Mouse (Mus musculus) ES-E14 (cell line): Measurements from ENCODE around the gene Gramd1c. TPM values are rescaled to one million over a fixed set of nuclear protein-coding genes. Genes with fewer than 3 reads are reported as not detected.

Source experiments
- DNase-seq: peaks from one replicate; pipeline ENCODE4 v3.0.0-alpha.2; 2013; ENCODE audit warnings: low read depth, low spot score
- H3K27ac ChIP-seq: 2 replicates; pipeline ENCODE4 v1.5.1; 2012; ENCODE audit warnings: low read depth, mild to moderate bottlenecking, low read length, moderate library complexity, mixed read lengths; ENCODE audit not compliant: poor library complexity, insufficient read depth, severe bottlenecking
- H3K36me3 ChIP-seq: 2 replicates; pipeline ENCODE4 v1.6.1; 2012; ENCODE audit warnings: mild to moderate bottlenecking, low read length, moderate library complexity, mixed read lengths; ENCODE audit not compliant: control insufficient read depth, poor library complexity, insufficient read depth, severe bottlenecking
- H3K4me1 ChIP-seq, 2 experiments: fragments of 150-350 bp in 1 of 2; sonication (generic) in 1 of 2; 2 replicates each; pipeline ENCODE4 v1.6.1; 2012; ENCODE audit warnings: low read length in 2 of 2, mild to moderate bottlenecking in 1 of 2, mixed read lengths in 1 of 2; ENCODE audit not compliant: control insufficient read depth in 2 of 2, insufficient read depth in 2 of 2, poor library complexity in 1 of 2
- H3K4me3 ChIP-seq, 2 experiments: fragments of 150-350 bp in 1 of 2; sonication (generic) in 1 of 2; 2 replicates each; pipeline ENCODE4 v1.5.1; 2012; ENCODE audit warnings: low read length in 2 of 2, low read depth in 1 of 2, mild to moderate bottlenecking in 1 of 2, mixed read lengths in 1 of 2; ENCODE audit not compliant: insufficient read depth in 1 of 2, poor library complexity in 1 of 2, severe bottlenecking in 1 of 2
- H3K9ac ChIP-seq: 2 replicates; pipeline ENCODE4 v1.6.1; 2012; ENCODE audit warnings: low read depth, mild to moderate bottlenecking, low read length, mixed read lengths; ENCODE audit not compliant: poor library complexity, insufficient read depth, severe bottlenecking
- H3K9me3 ChIP-seq: fragments of 150-350 bp; sonication (generic); 2 replicates; pipeline ENCODE4 v1.6.1; 2012; ENCODE audit warnings: low read depth, mild to moderate bottlenecking, low read length; ENCODE audit not compliant: control insufficient read depth, insufficient read depth
- CHD2 ChIP-seq: IDR thresholded peaks from 2 replicates; pipeline ENCODE4 v1.6.1; 2014; ENCODE audit warnings: mild to moderate bottlenecking, low read depth, low read length, inconsistent platforms
- HCFC1 ChIP-seq: IDR thresholded peaks from 2 replicates; pipeline ENCODE4 v1.6.1; 2012; ENCODE audit warnings: low read length, inconsistent platforms, borderline replicate concordance; ENCODE audit not compliant: insufficient read depth
- MAFK ChIP-seq: IDR thresholded peaks from 2 replicates; pipeline ENCODE4 v1.6.1; 2014; ENCODE audit warnings: mild to moderate bottlenecking, low read depth, low read length, inconsistent platforms; ENCODE audit not compliant: insufficient read depth
- ZC3H11A ChIP-seq: IDR thresholded peaks from 2 replicates; pipeline ENCODE4 v1.6.1; 2012; ENCODE audit warnings: low read depth, mild to moderate bottlenecking, inconsistent platforms, low read length, borderline replicate concordance
- ZNF384 ChIP-seq: IDR thresholded peaks from 2 replicates; pipeline ENCODE4 v1.6.1; 2012; ENCODE audit warnings: low read depth, low read length, inconsistent platforms
- in situ Hi-C, 2 experiments: fragments of 600-800 bp; cut with MboI; formaldehyde crosslinking; loops; one replicate each; pipeline ENCODE4 v1.15.1; 2025; ENCODE audit warnings: low sequenced_read_pairs in 2 of 2, inconsistent platforms in 1 of 2; ENCODE audit not compliant: unreplicated experiment in 2 of 2
- total RNA-seq: library from RNA; depleted of rRNA; stranded (reverse); fragments of 300-350 nt; gene quantifications from 2 replicates; pipeline ENCODE4 v1.2.3, GENCODE M21; 2012

The Gramd1c gene
- total RNA-seq, 1 experiment: 0.94 TPM

DNA sequence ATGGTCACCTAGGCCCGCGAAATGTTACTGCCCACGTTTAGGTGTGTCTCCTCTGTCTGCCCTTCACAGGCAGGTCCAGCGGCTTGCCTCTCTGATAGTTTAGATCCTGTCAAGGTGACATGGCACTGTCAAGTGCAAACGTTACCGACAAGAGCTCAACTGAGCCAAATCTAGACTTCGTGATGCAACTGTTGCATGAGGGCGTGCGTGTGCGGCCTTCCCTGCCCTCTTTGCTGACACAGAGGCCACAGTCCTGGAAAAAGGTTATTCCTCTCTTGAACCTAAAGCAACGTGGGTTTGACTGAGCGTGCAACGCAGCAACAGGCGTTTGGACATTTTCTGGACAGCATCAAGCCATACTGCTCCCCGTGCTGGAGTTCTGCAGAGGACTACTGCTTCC lies 1.8 kb downstream of the Gramd1c start:
- no peak overlapping the region for H3K4me3 ChIP-seq
- in situ Hi-C loops: no loop called here
- H3K9ac ChIP-seq: no peak overlapping the region
- H3K4me1 ChIP-seq: peaks cover 0 to under 1% of the 10 kb centered on the region in 2 experiments; a peak in 2 of 4 replicates
- no peak for TF ChIP-seq ZNF384
- TF ChIP-seq CHD2: no peak
- TF ChIP-seq HCFC1: no peak
- TF ChIP-seq MAFK: no peak
- no peak for DNase-seq
- H3K27ac ChIP-seq: no peak overlapping the region
- no peaks in the 10 kb centered on the region for H3K9me3 ChIP-seq
- no peaks in the 10 kb centered on the region for H3K36me3 ChIP-seq

- Histone ChIP-seq H3K9ac (no peak overlapping the region), H3K36me3 (no peaks in the 10 kb centered on the region), H3K9me3 (no peaks in the 10 kb centered on the region), H3K27ac (no peak overlapping the region), H3K4me3 (no peak overlapping the region), H3K4me1 (peaks cover 0 to 2% of the 10 kb centered on the region in 2 experiments; a peak in 2 of 4 replicates)
- TF ChIP-seq MAFK (no peak), HCFC1 (no peak)
- in situ Hi-C loops: no loop called here
- DNase-seq: no peak
Measured at GRCm38 (mm10) chr16:44060604-44061286, 2.4 kb downstream of the Gramd1c start.

DNA sequence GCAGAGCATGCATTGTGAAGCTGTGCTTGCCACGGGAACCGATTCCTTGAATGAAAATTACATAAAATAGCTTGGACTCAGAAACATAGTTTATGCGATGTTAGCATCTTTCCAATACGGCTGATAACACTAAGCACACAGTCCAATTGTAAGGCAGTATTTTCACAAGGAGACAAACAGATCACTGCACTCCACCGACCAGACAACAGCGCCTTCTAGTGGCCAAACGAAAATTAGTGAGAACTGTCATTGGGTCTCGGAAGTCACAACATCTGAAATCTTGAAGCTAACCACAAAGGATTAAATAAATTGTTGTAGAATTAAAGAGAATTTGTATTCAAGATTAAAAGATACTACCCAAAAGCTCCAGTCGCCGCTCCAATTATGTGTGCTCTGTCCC lies 4.4 kb downstream of the Gramd1c start:
- no peaks in the 10 kb centered on the region for H3K36me3 ChIP-seq
- no peak overlapping the region for H3K9ac ChIP-seq
- no peak overlapping the region for H3K4me3 ChIP-seq
- no peaks in the 10 kb centered on the region for H3K9me3 ChIP-seq
- peaks cover 0 to 2% of the 10 kb centered on the region in 2 experiments; a peak in 2 of 4 replicates for H3K4me1 ChIP-seq
- in situ Hi-C loops: no loop called here
- DNase-seq: peak; percentile 54
- no peak for TF ChIP-seq HCFC1
- TF ChIP-seq ZNF384: no peak
- TF ChIP-seq ZC3H11A: no peak; the same call in 1 of the 2 replicates
- no peak for TF ChIP-seq CHD2
- TF ChIP-seq MAFK: no peak
- H3K27ac ChIP-seq: no peak overlapping the region

DNA sequence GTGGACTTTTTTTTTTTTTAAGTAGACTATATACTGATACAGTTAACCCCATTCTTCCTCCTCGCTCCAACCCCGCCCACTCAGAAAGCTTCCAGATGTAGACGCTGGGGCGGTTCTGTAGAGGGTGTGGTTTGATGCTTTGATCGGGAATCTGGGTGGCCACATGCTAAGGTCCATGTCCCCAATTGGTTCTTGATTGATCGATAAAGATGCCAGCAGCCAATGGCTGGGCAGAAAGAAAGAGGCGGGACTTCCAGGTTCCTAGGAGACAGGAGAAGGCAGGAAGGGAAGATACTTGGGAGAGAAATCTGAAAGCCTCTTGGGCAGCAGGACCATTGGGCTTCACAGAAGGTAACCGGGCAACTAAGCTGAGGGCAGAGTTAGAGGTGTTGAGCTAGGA lies 7.4 kb downstream of the Gramd1c start:
- H3K4me1 ChIP-seq: peaks cover 0 to 2% of the 10 kb centered on the region in 2 experiments; a peak in 2 of 4 replicates
- peak; percentile 80 for DNase-seq
- H3K27ac ChIP-seq: no peak overlapping the region
- no peaks in the 10 kb centered on the region for H3K36me3 ChIP-seq
- H3K9me3 ChIP-seq: no peaks in the 10 kb centered on the region
- peak overlapping the region; percentile 55 for H3K9ac ChIP-seq
- TF ChIP-seq ZC3H11A (no peak), HCFC1 (no peak), CHD2 (peak; percentile 84)
- in situ Hi-C loops: no loop called here
- H3K4me3 ChIP-seq: peak overlapping the region; percentile 59 to 82

DNA sequence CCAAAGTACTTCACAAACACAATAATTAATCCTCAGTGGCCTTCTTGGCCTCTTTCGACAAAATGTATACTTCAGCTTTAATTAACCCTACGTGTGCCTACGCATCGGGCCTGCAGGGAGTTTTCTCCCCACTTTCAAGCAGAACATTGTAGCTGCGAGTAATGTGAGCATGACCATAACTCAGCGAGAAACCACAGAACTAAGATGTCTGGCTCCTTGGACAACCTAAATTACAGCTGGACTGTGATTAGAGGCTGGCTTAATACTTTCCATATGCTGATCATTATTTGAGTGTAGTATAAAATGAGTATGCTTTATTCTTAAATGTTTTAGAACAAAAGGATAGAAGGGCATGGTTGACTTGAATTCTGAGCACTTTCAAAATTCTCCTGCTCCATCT lies 9.9 kb downstream of the Gramd1c start:
- in situ Hi-C loops: no loop called here
- no peak overlapping the region for H3K27ac ChIP-seq
- DNase-seq: no peak
- H3K4me1 ChIP-seq: peaks cover 0 to 2% of the 10 kb centered on the region in 2 experiments; a peak in 1 of 4 replicates
- no peak overlapping the region for H3K4me3 ChIP-seq
- H3K9me3 ChIP-seq: no peaks in the 10 kb centered on the region
- TF ChIP-seq MAFK: no peak
- TF ChIP-seq CHD2: no peak
- no peak for TF ChIP-seq ZC3H11A
- TF ChIP-seq HCFC1: no peak
- no peak for TF ChIP-seq ZNF384
- no peak overlapping the region for H3K9ac ChIP-seq
- H3K36me3 ChIP-seq: no peaks in the 10 kb centered on the region
